Mouse (Mus musculus) CD4-positive naive resting alpha-beta T cell, adult 57 days (primary cell): ENCODE results near the gene Gm21650. TPM values are rescaled to one million over a fixed set of nuclear protein-coding genes. Genes with fewer than 3 reads are reported as not detected.

Source experiments
- total RNA-seq: library from RNA; stranded (reverse); gene quantifications from one replicate; pipeline ENCODE4 v1.2.4, GENCODE M21; 2023

Gene Gm21650
- total RNA-seq, result not detected

DNA sequence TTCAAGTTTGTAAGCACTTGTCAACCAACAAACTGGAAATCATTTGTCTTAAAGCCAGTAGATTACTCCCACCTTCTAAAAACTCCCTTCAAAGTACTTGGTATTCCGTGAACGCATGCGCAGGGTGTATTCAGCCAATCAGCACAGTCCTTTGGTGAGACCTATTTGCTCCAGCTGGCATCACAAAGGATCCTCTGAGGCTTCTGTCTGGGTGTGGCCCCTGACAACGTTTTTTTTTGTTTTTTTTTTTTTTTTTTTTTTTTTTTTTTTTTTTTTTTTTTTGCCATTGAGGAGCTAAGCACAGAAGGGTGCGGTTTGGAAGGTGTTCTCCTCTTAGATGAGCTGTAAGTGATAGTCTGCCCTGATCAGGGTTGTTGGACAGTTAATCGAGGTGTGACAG lies at the start of gene Gm21650:
Gm21650 (plus strand) TSS at position 301 of the 400 bp plus-strand sequence.

